Mouse (Mus musculus): Measurements from ENCODE around the gene Ccdc9b.

- TF ChIP-seq CTCF (IDR thresholded peaks at IDR 0.05; ENCODE audit: extremely low read depth, insufficient read depth, insufficient read length, insufficient replicate concordance): no peak
- no peak for TF ChIP-seq POLR2A (IDR thresholded peaks at IDR 0.05; ENCODE audit: low read depth, low read length)
Observed at GRCm38 (mm10) chr2:118762784-118763148, 305 bp upstream of the Ccdc9b start.

Data from spleen, adult 2 months (tissue).